10 mouse cellular contexts compared by ENCODE assay signal in genomic region chr8:125390506-125390895, GRCm38 (mm10).
DNase-seq lines count a peak whose midpoint lies in the region; ATAC-seq and TF ChIP-seq lines count a peak whose summit lies in the region.
"Had no signal": no experiment of that assay in that cellular context is flagged by ENCODE, and none has a peak within 500 bp of the region (broad histone marks: within the 10 kb centered on the region; RNA-seq: fewer than 3 reads in every experiment).

No protein-coding gene starts in this region.

- no peaks in the 10 kb centered on the region for H3K27me3 ChIP-seq in heart, embryonic 16.5 days (ENCODE audit: control insufficient read depth, insufficient read depth, low read length)
- no peaks in the 10 kb centered on the region for H3K27me3 ChIP-seq in forebrain, embryonic 15.5 days
- H3K27me3 ChIP-seq in midbrain, embryonic 15.5 days (replicated peaks) = no peaks in the 10 kb centered on the region
- H3K27me3 ChIP-seq: embryonic facial prominence, embryonic 13.5 days had no signal

- TF ChIP-seq CTCF in brain, embryonic 14.5 days (IDR thresholded peaks at IDR 0.05; ENCODE audit: borderline replicate concordance, extremely low read depth, insufficient read depth, insufficient read length) = no peak

- peak overlapping the region; percentile 43 for H3K9ac ChIP-seq in heart, embryonic 16.5 days (ENCODE audit: low read length)
- H3K9ac ChIP-seq in forebrain, embryonic 15.5 days (replicated peaks) = peak overlapping the region; percentile 7; the same call in 1 of the 2 replicates
- no peak overlapping the region for H3K9ac ChIP-seq in midbrain, embryonic 15.5 days
- H3K9ac ChIP-seq: embryonic facial prominence, embryonic 13.5 days had no signal

- intact Hi-C loops in heart, postnatal 14 days (cut with DNase I) = loop anchor here (5.0 kb wide), 1 partner anchor 43 kb away; no protein-coding TSS in a partner anchor
- intact Hi-C loops in gastrocnemius, postnatal 36 days (cut with DNase I) = loop anchor here (2.0 kb wide), 1 partner anchor 22 kb away; no protein-coding TSS in a partner anchor

- H3K4me2 ChIP-seq in heart, embryonic 16.5 days (ENCODE audit: low read depth, low read length) = no peak overlapping the region
- H3K4me2 ChIP-seq in forebrain, embryonic 15.5 days (replicated peaks) = no peak overlapping the region
- no peak overlapping the region for H3K4me2 ChIP-seq in midbrain, embryonic 15.5 days
- H3K4me2 ChIP-seq: embryonic facial prominence, embryonic 13.5 days had no signal

- no peak overlapping the region for H3K4me3 ChIP-seq in heart, embryonic 16.5 days (ENCODE audit: low read length)
- H3K4me3 ChIP-seq in forebrain, embryonic 15.5 days = no peak overlapping the region
- no peak overlapping the region for H3K4me3 ChIP-seq in midbrain, embryonic 15.5 days
- H3K4me3 ChIP-seq: embryonic facial prominence, embryonic 13.5 days; gastrocnemius, adult 2 months; myocyte had no signal

- 67% methylated on average over 6 of the region's 6 CpGs for WGBS in heart, embryonic 16.5 days
- 29% methylated on average over 6 of the region's 6 CpGs for WGBS in forebrain, embryonic 15.5 days
- 33% methylated on average over 6 of the region's 6 CpGs for WGBS in midbrain, embryonic 15.5 days

- DNase-seq in heart, postnatal 14 days = no peak
- DNase-seq in brain, embryonic 14.5 days (ENCODE audit: low read depth) = peak; percentile 86
- DNase-seq in adrenal gland, adult (ENCODE audit: inconsistent age in 2 of 2, low spot score in 1 of 2) = no peak
- no peak for DNase-seq in gastrocnemius, postnatal 36 days

- ATAC-seq in heart, embryonic 16.5 days (replicated peaks; ENCODE audit: extremely low read depth, insufficient read depth, low FRiP score) = no peak
- peak; percentile 10; the same call in 1 of the 2 replicates for ATAC-seq in forebrain, embryonic 15.5 days (replicated peaks)
- peak; percentile 50; the same call in 1 of the 2 replicates for ATAC-seq in midbrain, embryonic 15.5 days (replicated peaks)

- peaks cover 62% of the 10 kb centered on the region for H3K4me1 ChIP-seq in heart, embryonic 16.5 days (ENCODE audit: control insufficient read depth, insufficient read depth, low read length)
- H3K4me1 ChIP-seq in forebrain, embryonic 15.5 days = peaks cover 58% of the 10 kb centered on the region
- H3K4me1 ChIP-seq in midbrain, embryonic 15.5 days = peaks cover 46% of the 10 kb centered on the region

- TF ChIP-seq POLR2A in brain, embryonic 14.5 days (IDR thresholded peaks at IDR 0.05; ENCODE audit: borderline replicate concordance, extremely low read depth, insufficient read depth, insufficient read length, poor library complexity, severe bottlenecking) = no peak

- H3K9me3 ChIP-seq in heart, embryonic 16.5 days (replicated peaks; ENCODE audit: control insufficient read depth, low read length) = no peaks in the 10 kb centered on the region
- no peaks in the 10 kb centered on the region for H3K9me3 ChIP-seq in forebrain, embryonic 15.5 days
- no peaks in the 10 kb centered on the region for H3K9me3 ChIP-seq in midbrain, embryonic 15.5 days
- H3K9me3 ChIP-seq: embryonic facial prominence, embryonic 13.5 days had no signal

- peak overlapping the region; percentile 95 for H3K27ac ChIP-seq in heart, embryonic 16.5 days (ENCODE audit: low read length)
- H3K27ac ChIP-seq in forebrain, embryonic 15.5 days (replicated peaks) = peak overlapping the region; percentile 90
- peak overlapping the region; percentile 43 for H3K27ac ChIP-seq in midbrain, embryonic 15.5 days
- H3K27ac ChIP-seq: embryonic facial prominence, embryonic 13.5 days had no signal

- H3K36me3 ChIP-seq in heart, embryonic 16.5 days (ENCODE audit: control insufficient read depth, insufficient read depth) = no peaks in the 10 kb centered on the region
- no peaks in the 10 kb centered on the region for H3K36me3 ChIP-seq in forebrain, embryonic 15.5 days
- no peaks in the 10 kb centered on the region for H3K36me3 ChIP-seq in midbrain, embryonic 15.5 days (replicated peaks)
- H3K36me3 ChIP-seq: embryonic facial prominence, embryonic 13.5 days had no signal

Comparison
In these comparisons a context has a peak if more than half of its experiments do, and no peak if none do; other contexts are left out.
1. H3K27ac ChIP-seq: peak in every context shown above with its lines; median percentile 95 in heart, embryonic 16.5 days; 90 in forebrain, embryonic 15.5 days; 43 in midbrain, embryonic 15.5 days.